Mouse (Mus musculus) T-helper 17 cell (primary cell): ENCODE measurements at regions not wholly inside any gene's neighbourhood (a gene's known extent, or its start where the extent isn't known, plus 50 kb on each side); places are given as distances from the start of the nearest gene placed in this dataset.

ENCODE experiments used
- in situ Hi-C, 2 experiments: fragments of 300-600 bp; cut with MboI, MseI; formaldehyde crosslinking; loops; 1 replicate in 1 of 2; 2 replicates in 1 of 2; pipeline ENCODE4 v1.15.1; 2025; ENCODE audit warnings: high pct_unique_total_duplicates in 2 of 2

DNA sequence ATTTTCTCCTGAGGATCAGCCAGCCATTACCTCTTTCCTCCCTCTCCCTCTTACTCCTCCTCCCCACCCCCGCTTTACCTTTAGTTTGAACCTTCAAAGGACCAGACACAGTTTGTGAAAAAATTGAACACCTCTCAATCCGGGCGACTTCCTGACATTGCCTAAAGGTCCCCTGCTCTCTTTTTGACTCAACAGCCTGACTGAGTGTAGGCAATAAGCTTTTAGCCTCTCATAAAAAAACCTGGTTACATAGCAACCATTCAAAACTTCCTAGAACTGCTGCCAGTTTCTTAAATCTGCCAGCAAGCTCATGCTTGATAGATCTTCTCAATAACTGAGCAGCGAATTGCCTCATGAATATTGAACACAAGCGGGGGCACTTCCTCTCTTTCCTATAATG is 71.7 kb downstream of the Zfp945 start:
- in situ Hi-C loops = no loop called here

DNA sequence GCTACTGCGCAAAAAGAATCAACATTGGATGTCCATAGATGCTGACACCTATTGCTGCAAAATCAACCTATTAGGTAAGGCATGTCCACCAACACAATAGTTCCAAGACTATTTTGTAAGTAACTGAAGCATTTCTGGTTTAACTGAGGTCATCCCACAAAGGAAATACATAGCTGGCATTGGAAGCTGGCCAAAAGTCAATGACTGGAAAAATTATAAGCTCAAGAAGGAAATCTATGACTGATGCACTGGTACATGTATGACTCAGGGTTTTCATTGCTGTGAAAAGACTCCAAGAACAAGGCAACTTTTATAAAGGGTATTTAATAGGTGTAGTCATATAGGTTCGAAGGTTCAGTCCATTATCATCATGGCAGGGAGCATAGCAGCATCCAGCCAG is 82.5 kb downstream of the Zfp945 start:
- in situ Hi-C loops = no loop called here

DNA sequence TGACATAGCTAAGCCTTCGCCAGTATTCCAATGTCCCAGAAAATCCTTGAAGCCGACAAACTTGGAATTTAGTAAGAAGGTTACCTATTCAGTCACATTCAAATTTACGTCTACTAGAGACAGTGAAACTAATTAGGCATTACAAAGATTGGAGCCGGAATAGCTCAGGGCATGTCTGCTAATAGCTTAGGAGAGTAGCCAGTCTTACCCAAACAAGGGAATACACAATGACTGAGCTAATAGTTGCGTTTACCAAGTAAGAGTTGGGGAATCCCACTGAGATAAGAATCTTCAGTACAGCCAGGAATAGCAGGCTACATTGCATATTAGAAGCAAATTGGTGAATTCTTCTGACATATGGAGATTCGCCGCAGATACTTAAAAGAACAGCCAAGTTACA is 121.2 kb downstream of the Zfp945 start:
- in situ Hi-C loops = loop anchor here in 1 of 2 experiments (10.0 kb wide), 1 partner anchor 321 kb away; the partner anchor contains the start of gene Zfp946

DNA sequence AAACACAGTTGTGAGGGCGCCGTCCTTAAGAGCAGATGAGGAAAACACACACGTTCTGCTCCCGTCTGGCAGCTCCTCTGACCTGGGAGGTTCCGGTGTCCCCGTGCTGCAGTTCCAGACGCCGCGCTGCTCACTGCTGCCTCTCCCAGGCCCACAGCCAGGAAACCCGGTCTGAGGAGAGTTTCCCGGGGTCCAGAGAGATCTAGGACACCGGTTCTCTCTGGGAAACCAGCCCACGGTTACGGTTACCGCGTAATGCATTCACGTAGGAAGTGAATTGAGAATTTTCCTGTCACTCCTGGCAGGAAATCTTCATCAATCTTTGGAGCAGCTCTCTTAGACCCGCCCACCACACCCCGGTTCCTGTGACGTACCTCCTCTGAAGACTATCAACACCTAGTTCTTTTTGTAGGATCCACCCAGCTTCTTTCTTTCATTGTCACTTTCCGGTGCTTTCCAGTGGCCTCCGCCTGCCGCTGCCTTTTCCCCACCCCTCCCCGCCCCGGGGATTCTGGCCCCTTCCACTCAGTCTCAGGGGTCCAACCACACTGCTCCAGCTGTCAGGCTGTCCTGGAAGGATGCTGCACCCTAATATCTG is 127.3 kb downstream of the Zfp945 start:
- in situ Hi-C loops = loop anchor here (5.0 to 10.0 kb wide), 3 partner anchors 128 to 785 kb away; partner anchors contain the start of genes Zfp945 (in 1 of the 2) and Zfp946 (in 1 of the 2)

DNA sequence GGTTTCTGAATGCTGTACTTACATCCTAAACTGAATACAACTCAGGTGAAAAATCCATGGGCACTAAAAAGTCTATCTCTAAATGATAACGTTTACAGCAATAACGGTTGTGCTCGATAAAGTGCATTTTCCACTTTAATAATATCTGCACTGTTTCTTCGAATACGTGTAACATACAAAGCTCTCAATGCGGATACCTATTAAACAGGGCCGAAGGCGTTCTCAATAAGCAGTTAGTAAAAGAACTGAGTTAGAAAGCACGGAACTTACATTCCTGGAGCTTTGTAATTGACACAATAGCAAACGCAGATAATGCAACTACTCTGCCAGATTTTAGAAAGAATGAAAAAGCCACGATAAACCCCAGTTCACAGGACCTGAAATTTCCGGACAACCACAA is 127.8 kb downstream of the Zfp945 start:
- in situ Hi-C loops = loop anchor here (5.0 to 10.0 kb wide), 2 partner anchors 128 to 784 kb away; partner anchors contain the start of gene Zfp945 (in 1 of the 2)

DNA sequence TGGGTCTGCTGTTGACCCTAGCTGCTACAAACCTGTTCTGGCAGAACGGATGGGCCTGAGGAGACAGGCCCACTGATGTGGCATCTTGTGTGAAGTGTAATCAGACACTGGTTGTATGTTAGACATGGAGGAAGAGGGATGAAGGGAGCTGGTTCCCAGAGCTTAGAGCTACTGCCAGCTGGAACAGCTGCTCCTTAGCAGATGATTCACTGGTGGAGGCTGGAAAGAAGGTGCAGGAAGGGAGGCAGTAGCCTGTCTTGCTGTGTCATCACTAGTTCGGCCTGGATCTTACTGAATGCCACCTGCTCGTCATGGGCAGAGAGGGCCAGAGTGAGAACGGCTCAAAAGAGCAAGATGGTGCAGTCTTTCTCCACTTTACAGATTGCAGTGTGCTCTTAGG is 130.6 kb downstream of the Zfp945 start:
- in situ Hi-C loops = loop anchor here (5.0 to 10.0 kb wide), 2 partner anchors 131 to 782 kb away; partner anchors contain the start of gene Zfp945 (in 1 of the 2)
